Mouse (Mus musculus) cerebellum, adult 11 months (tissue): ENCODE results near the gene Tpbpa.
"Not testable (repeated sequence)": the region's sequence is repeated elsewhere in the genome, so short reads cannot be mapped to it uniquely, and the experiment has no call there.

Experiments
- DNase-seq: peaks from one replicate; pipeline ENCODE4 v3.0.0; 2022

The Tpbpa gene

GRCm38 (mm10) chr13:60941884-60942283 is at the start of gene Tpbpa:
Gene Tpbpa (minus strand): TSS chr13:60941984.
- DNase-seq: not testable (repeated sequence)

- DNase-seq: not testable (repeated sequence)
These were observed 45.1 kb upstream of the Tpbpa start for GRCm38 (mm10) chr13:60986915-60987314.

GRCm38 (mm10) chr13:60972319-60972718 is 30.5 kb upstream of the Tpbpa start:
- DNase-seq: not testable (repeated sequence)

- DNase-seq: not testable (repeated sequence)
These were observed 22.2 kb upstream of the Tpbpa start for GRCm38 (mm10) chr13:60963985-60964384.

DNA sequence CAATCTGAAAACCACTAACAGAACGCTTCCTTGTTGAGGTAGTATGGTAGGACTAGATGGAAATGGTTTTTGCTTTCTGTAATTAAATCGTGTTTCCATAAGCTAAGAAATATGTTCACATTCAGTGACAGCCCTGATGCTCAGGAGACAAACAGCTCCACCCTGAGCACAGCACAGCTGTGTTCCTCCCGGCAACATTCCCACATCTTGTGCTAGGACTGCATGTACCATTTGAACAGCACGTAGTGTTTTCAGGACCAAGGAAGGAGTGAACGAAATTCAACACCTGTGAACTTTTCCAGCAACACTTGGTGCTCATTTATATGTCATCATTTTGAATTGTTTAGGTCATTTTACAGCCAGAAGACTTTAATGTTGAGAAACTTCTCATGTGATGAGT is 19.9 kb upstream of the Tpbpa start:
- no peak for DNase-seq

DNA sequence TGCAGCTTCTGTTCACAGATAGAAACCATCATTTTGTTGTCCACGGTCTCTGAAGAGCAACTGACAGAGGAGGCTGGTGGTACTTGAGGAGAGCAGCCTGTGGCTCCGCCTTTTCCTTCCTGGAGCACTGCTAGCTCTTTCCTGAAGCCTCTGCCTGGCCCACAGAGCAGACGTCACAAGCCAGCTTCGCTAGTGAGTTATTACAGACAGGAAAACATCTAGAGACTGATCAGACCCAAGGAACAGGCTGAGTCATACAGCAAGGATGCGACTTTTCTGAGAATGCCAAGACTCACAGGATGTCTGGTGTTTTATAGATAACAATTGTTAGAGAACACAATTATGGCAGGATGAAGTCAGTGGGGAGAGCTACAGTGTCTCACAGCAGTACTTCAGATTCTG is 5.3 kb downstream of the Tpbpa start, which contains the start of the genes Gm49391 and Ctla2a:
Gene Gm49391, minus strand, starts transcription at position 72 of the 402 bp plus-strand sequence.
Gene Ctla2a, minus strand, starts transcription at position 126 of the 402 bp plus-strand sequence.
- no peak for DNase-seq

DNA sequence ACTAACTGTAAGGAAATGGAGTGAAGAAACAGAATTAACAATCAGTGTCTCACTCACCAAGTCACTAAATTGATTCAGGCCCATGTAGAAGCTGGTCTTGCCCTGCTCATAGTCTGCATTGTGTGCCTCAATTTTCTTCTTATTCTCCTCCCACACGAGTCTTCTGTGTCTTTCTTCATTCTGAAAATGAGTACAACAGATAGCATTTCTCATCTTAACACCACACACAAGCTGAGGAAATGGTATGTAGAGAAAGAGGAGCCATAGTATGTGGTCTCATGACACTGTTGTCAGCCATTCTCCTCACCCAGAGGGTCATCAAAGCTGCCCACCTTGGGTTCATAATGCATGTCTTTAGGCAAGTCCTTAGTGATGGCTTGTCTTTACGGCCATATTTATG is 6.3 kb downstream of the Tpbpa start, which contains the start of gene Gm49393:
Gene Gm49393, minus strand, starts transcription at position 101 of the 400 bp plus-strand sequence.
- DNase-seq: not testable (repeated sequence)

DNA sequence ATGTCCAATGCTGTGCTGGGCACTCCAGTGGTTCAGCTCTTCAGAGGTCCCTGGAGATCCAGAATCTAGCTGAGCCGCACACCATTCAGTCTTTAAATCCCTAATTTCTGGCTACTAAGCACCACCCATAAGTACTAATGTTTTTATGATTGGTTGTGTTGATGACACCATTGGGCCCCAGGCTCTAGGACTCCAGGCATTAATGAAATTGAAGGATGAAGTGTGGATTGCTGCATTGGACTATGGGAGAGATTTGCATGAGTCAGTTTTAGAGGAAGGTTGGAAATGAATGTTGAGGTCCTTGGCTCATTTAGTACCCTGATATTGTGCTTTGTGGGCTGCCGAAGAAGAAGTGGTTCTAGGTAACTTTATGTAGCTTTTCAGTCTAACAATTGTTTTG is 37.0 kb downstream of the Tpbpa start, which contains the start of gene Tpbpb:
Gene Tpbpb, minus strand, starts transcription at position 101 of the 400 bp plus-strand sequence.
- DNase-seq: not testable (repeated sequence)

DNA sequence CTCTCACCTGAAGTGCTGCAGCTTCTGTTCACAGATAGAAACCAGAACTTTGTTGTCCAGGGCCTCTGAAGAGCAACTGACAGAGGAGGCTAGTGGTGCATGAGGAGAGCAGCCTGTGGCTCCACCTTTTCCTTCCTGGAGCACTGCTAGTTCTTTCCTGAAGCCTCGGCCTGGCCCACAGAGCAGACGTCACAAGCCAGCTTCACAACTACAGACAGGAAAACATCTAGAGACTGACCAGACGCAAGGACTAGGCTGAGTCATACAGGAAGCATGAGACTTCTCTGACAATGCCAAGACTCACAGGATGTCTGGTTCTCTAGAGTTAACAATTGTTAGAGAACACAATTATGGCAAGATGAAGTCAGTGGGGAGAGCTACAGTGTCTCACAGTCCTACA is 44.5 kb downstream of the Tpbpa start, which contains the start of gene Ctla2b:
Gene Ctla2b, minus strand, starts transcription at position 120 of the 400 bp plus-strand sequence.
- no peak for DNase-seq

DNA sequence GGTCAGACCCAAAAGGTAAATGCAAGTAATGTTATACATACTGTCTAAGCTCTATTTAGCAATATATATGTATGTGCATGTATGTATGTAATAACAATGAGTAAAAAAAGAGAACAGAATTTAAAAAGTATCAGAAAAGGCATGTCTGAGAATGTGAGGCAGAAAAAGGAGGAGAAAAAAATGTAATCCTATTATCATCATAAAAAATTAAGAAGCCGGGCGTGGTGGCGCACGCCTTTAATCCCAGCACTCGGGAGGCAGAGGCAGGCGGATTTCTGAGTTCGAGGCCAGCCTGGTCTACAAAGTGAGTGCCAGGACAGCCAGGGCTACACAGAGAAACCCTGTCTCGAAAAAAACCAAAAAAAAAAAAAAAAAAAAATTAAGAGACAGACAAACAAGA is 45.0 kb downstream of the Tpbpa start, which contains the start of gene Gm49392:
Gene Gm49392, minus strand, starts transcription at position 101 of the 400 bp plus-strand sequence.
- not testable (repeated sequence) for DNase-seq

- DNase-seq: no peak
These were observed 46.2 kb downstream of the Tpbpa start for GRCm38 (mm10) chr13:60895406-60896160.

- DNase-seq: no peak
These were observed 49.5 kb downstream of the Tpbpa start for GRCm38 (mm10) chr13:60892301-60892700.
